Mouse (Mus musculus) heart, postnatal 0 days (tissue): Measurements from ENCODE around the gene Wdr70. TPM values are rescaled to one million over a fixed set of nuclear protein-coding genes. Genes with fewer than 3 reads are reported as not detected.

Experiments
- ATAC-seq: fragments of 200-750 bp; cut with Nextera tagmentation; 2 replicates; pipeline ENCODE4 v1.8.0; 2017; ENCODE audit warnings: low read depth, moderate number of reproducible peaks, moderate library complexity; ENCODE audit not compliant: insufficient read depth
- DNase-seq: peaks from one replicate; pipeline ENCODE4 v3.0.0-alpha.2; 2016; ENCODE audit warnings: low spot score
- H3K27ac ChIP-seq: fragments of 300-500 bp; sonication (generic); 2 replicates; pipeline ENCODE4 v1.5.1; 2014; ENCODE audit warnings: low read depth, mild to moderate bottlenecking
- H3K27me3 ChIP-seq: fragments of 300-500 bp; sonication (generic); 2 replicates; pipeline ENCODE4 v1.6.1; 2014; ENCODE audit warnings: low read length, mixed read lengths; ENCODE audit not compliant: control insufficient read depth, insufficient read depth
- H3K36me3 ChIP-seq: fragments of 300-500 bp; sonication (generic); replicated peaks from 2 replicates; pipeline ENCODE4 v1.6.1; 2014; ENCODE audit warnings: low read length, mixed read lengths; ENCODE audit not compliant: control insufficient read depth, insufficient read depth
- H3K4me1 ChIP-seq: fragments of 300-500 bp; sonication (generic); 2 replicates; pipeline ENCODE4 v1.6.1; 2014; ENCODE audit warnings: antibody characterized with exemption; ENCODE audit not compliant: control insufficient read depth, insufficient read depth
- H3K4me2 ChIP-seq: fragments of 300-500 bp; sonication (generic); 2 replicates; pipeline ENCODE4 v1.6.1; 2014; ENCODE audit warnings: low read depth, mild to moderate bottlenecking, low read length, moderate library complexity
- H3K4me3 ChIP-seq: fragments of 300-500 bp; sonication (generic); 2 replicates; pipeline ENCODE4 v1.5.1; 2014; ENCODE audit warnings: low read depth, low read length
- H3K9ac ChIP-seq: fragments of 300-500 bp; sonication (generic); replicated peaks from 2 replicates; pipeline ENCODE4 v1.6.1; 2014; ENCODE audit warnings: low read depth, low read length, mixed read lengths
- H3K9me3 ChIP-seq: fragments of 300-500 bp; sonication (generic); replicated peaks from 2 replicates; pipeline ENCODE4 v1.6.1; 2016; ENCODE audit warnings: low read length; ENCODE audit not compliant: control insufficient read depth
- CTCF ChIP-seq: IDR thresholded peaks from 2 replicates; pipeline ENCODE4 v1.5.1; 2016; ENCODE audit warnings: antibody characterized with exemption, control low read depth, low read depth
- EP300 ChIP-seq: IDR thresholded peaks from 2 replicates; pipeline ENCODE4 v1.6.1; 2016; ENCODE audit warnings: antibody characterized with exemption, low read depth
- WGBS: fragments of 180-500 bp; shearing (Covaris S2); extraction: QIAGEN DNeasy Blood & Tissue Kit; methylation state at CpG from one replicate; pipeline ENCODE4 v1.1.7; 2014; 5-methylcytosine and 5-hydroxymethylcytosine counted together
- polyA plus RNA-seq: library from polyadenylated mRNA; unstranded; fragments of >200 nt; fragmentation: Nextera tagmentation; extraction: Ambion mirVana; gene quantifications from 2 replicates; pipeline ENCODE4 v1.2.1, GENCODE M21; 2015
- total RNA-seq: library from RNA; depleted of rRNA; stranded (reverse); fragments of >200 nt; gene quantifications from 2 replicates; pipeline ENCODE4 v1.2.3, GENCODE M21; 2014; ENCODE audit warnings: low replicate concordance

The Wdr70 gene
- total and polyA plus RNA-seq, 2 experiments from 2014 or later = 32.6 to 32.8 TPM

DNA sequence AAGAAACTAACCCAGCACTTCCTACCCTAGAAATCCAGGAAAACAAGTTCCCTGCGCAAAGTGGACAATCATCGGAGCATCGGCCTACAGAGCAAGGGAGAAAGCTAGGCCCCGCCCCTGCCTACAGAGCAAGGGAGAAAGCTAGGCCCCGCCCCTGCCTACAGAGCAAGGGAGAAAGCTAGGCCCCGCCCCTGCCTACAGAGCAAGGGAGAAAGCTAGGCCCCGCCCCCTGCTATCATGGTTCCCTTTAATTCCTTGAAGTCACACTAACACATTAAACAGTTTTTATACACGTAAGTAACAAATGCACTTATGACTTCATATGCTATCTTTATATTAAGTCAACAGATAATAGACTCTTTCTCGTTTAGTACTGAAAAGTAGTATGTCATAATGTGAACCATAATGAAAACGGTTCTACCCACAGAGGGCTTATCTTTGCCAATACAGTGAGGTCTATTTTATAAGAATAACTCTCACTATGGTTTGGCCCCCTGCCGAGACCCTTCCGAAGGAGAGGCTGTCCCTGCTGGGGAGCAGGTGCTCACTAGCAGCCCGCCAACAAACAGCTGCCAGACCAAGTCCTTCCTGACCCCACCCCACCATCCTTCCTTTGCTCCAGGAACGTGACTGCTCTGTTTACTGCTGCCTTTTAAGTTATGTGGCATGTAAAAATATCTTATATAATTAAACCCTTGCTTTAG is 100.0 kb downstream of the Wdr70 start:
- Histone ChIP-seq H3K4me2 (no peak overlapping the region), H3K4me3 (no peak overlapping the region), H3K27me3 (no peaks in the 10 kb centered on the region), H3K4me1 (no peaks in the 10 kb centered on the region), H3K27ac (no peak overlapping the region), H3K36me3 (no peaks in the 10 kb centered on the region), H3K9me3 (no peaks in the 10 kb centered on the region), H3K9ac (no peak overlapping the region)
- no peak for DNase-seq
- no peak; the same call in 1 of the 2 replicates for ATAC-seq
- 62% methylated on average over 13 of the region's 14 CpGs for WGBS
- no peak for TF ChIP-seq CTCF
- TF ChIP-seq EP300 = no peak

- Histone ChIP-seq H3K27me3 (no peaks in the 10 kb centered on the region), H3K9me3 (no peaks in the 10 kb centered on the region), H3K4me2 (no peak overlapping the region), H3K4me1 (no peaks in the 10 kb centered on the region), H3K4me3 (no peak overlapping the region), H3K27ac (no peak overlapping the region), H3K36me3 (no peaks in the 10 kb centered on the region), H3K9ac (no peak overlapping the region)
- no peak for DNase-seq
- TF ChIP-seq EP300 (no peak), CTCF (no peak)
- ATAC-seq = no peak
- 72% methylated on average over 2 of the region's 2 CpGs for WGBS
These were observed 100.9 kb downstream of the Wdr70 start for GRCm38 (mm10) chr15:7998095-7998494.

GRCm38 (mm10) chr15:7993721-7994120 is 105.3 kb downstream of the Wdr70 start:
- WGBS = 45% methylated on average over 6 of the region's 6 CpGs
- DNase-seq (no peak), ATAC-seq (no peak)
- Histone ChIP-seq H3K4me1 (no peaks in the 10 kb centered on the region), H3K27ac (no peak overlapping the region), H3K9me3 (no peaks in the 10 kb centered on the region), H3K4me2 (no peak overlapping the region), H3K9ac (no peak overlapping the region), H3K27me3 (no peaks in the 10 kb centered on the region), H3K36me3 (no peaks in the 10 kb centered on the region), H3K4me3 (no peak overlapping the region)
- TF ChIP-seq EP300 = no peak
- no peak for TF ChIP-seq CTCF

DNA sequence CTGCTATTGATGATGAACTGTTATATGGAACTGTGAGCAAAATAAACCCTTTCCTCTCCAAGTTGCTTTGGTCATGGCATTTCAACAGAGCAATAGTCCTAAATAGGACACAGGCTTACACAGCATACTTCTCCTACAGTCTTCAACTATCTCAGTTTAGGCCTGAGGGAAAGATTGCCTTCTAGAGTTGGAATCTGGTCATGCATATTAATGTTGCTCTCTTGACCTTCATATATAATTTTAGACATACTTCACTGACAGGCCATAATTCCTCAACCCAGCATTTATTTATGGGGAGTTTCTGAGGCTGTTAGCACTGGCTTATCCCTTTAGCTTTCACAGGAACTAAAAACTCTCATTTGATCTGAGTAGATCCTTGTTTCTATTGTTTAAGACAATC is 108.9 kb downstream of the Wdr70 start:
- no peak for ATAC-seq
- Histone ChIP-seq H3K27ac (no peak overlapping the region), H3K36me3 (no peaks in the 10 kb centered on the region), H3K27me3 (no peaks in the 10 kb centered on the region), H3K4me2 (no peak overlapping the region), H3K4me1 (no peaks in the 10 kb centered on the region), H3K4me3 (no peak overlapping the region), H3K9ac (no peak overlapping the region), H3K9me3 (no peaks in the 10 kb centered on the region)
- no peak for DNase-seq
- TF ChIP-seq EP300 = no peak
- TF ChIP-seq CTCF = no peak

GRCm38 (mm10) chr15:7987374-7987773 is 111.6 kb downstream of the Wdr70 start:
- 88% methylated on average over 8 of the region's 8 CpGs for WGBS
- ATAC-seq (no peak), DNase-seq (no peak)
- H3K4me2 ChIP-seq = no peak overlapping the region
- no peak overlapping the region for H3K27ac ChIP-seq
- H3K4me1 ChIP-seq = no peaks in the 10 kb centered on the region
- TF ChIP-seq EP300 (no peak), CTCF (no peak)
- no peak overlapping the region for H3K4me3 ChIP-seq
- H3K9me3 ChIP-seq = no peaks in the 10 kb centered on the region
- H3K9ac ChIP-seq = no peak overlapping the region
- H3K36me3 ChIP-seq = no peaks in the 10 kb centered on the region
- no peaks in the 10 kb centered on the region for H3K27me3 ChIP-seq

DNA sequence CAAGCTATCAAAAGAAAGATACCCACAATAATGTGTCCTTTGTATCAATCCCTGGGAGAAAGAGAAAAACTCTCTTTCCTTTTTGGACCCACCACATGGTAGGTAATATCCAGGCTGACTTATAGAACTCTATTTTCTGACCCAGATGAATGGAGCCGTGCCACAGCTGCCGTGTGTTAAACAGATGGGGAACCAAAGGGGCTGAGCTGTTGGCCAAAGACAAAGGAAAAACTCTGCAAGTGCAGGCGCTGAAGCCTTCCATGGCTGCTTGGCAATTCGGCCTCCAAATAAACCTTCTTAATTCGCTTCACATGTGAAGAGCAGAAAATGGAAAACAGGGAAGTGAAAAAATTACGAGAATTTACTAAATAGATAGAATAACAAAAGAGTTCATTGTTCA is 112.7 kb downstream of the Wdr70 start:
- Histone ChIP-seq H3K9me3 (no peaks in the 10 kb centered on the region), H3K27me3 (no peaks in the 10 kb centered on the region), H3K4me2 (no peak overlapping the region), H3K9ac (no peak overlapping the region), H3K4me1 (no peaks in the 10 kb centered on the region), H3K4me3 (no peak overlapping the region), H3K36me3 (no peaks in the 10 kb centered on the region), H3K27ac (no peak overlapping the region)
- DNase-seq = no peak
- no peak for TF ChIP-seq EP300
- no peak for TF ChIP-seq CTCF
- WGBS = 72% methylated on average over 6 of the region's 6 CpGs
- ATAC-seq = no peak
